Mouse (Mus musculus) E14TG2a.4 (cell line): Measurements from ENCODE around the gene Pex5.

Experiments
- H3K27me3 ChIP-seq: 2 replicates; pipeline ENCODE4 v1.6.1; 2014; ENCODE audit warnings: low read length, control low read depth; ENCODE audit not compliant: insufficient read depth
- H3K36me3 ChIP-seq: 2 replicates; pipeline ENCODE4 v1.6.1; 2014; ENCODE audit warnings: low read length, control low read depth; ENCODE audit not compliant: insufficient read depth
- H3K4me1 ChIP-seq: replicated peaks from 2 replicates; pipeline ENCODE4 v1.6.1; 2014; ENCODE audit warnings: low read depth, low read length, control low read depth
- H3K4me3 ChIP-seq: replicated peaks from 2 replicates; pipeline ENCODE4 v1.5.1; 2014; ENCODE audit warnings: mild to moderate bottlenecking, low read length
- H3K9me3 ChIP-seq: 2 replicates; pipeline ENCODE4 v1.6.1; 2014; ENCODE audit warnings: low read length, control low read depth
- CTCF ChIP-seq: conservative IDR thresholded peaks from 2 replicates; pipeline ENCODE4 v1.5.1; 2014; ENCODE audit warnings: low read length
- NANOG ChIP-seq: IDR thresholded peaks from 2 replicates; pipeline ENCODE4 v1.6.1; 2014; ENCODE audit warnings: borderline replicate concordance, low read length, mixed read lengths
- POU5F1 ChIP-seq: IDR thresholded peaks from 2 replicates; pipeline ENCODE4 v1.6.1; 2014; ENCODE audit warnings: low read length, borderline replicate concordance

The Pex5 gene

GRCm38 (mm10) chr6:124449668-124450383 lies 35.0 kb upstream of the Pex5 start:
- Histone ChIP-seq H3K36me3 (peaks cover 14% of the 10 kb centered on the region; the same call in 1 of the 2 replicates), H3K9me3 (no peaks in the 10 kb centered on the region), H3K4me1 (peaks cover 81% of the 10 kb centered on the region), H3K4me3 (peak overlapping the region; percentile 78), H3K27me3 (peaks cover 11% of the 10 kb centered on the region; the same call in 1 of the 2 replicates)
- TF ChIP-seq POU5F1 = no peak
- TF ChIP-seq NANOG = no peak
- TF ChIP-seq CTCF = no peak

GRCm38 (mm10) chr6:124448959-124449667 lies 34.2 kb upstream of the Pex5 start:
- Histone ChIP-seq H3K4me1 (peaks cover 84% of the 10 kb centered on the region), H3K27me3 (peaks cover 11% of the 10 kb centered on the region; the same call in 1 of the 2 replicates), H3K36me3 (peaks cover 21% of the 10 kb centered on the region), H3K4me3 (peak overlapping the region; percentile 78), H3K9me3 (no peaks in the 10 kb centered on the region)
- TF ChIP-seq NANOG = no peak
- TF ChIP-seq POU5F1 = no peak
- TF ChIP-seq CTCF = no peak

- Histone ChIP-seq H3K27me3 (peaks cover 11% of the 10 kb centered on the region; the same call in 1 of the 2 replicates), H3K4me3 (peak overlapping the region; percentile 26; the same call in 1 of the 2 replicates), H3K4me1 (peaks cover 86% of the 10 kb centered on the region), H3K36me3 (peaks cover 29% of the 10 kb centered on the region), H3K9me3 (no peaks in the 10 kb centered on the region)
- no peak for TF ChIP-seq NANOG
- no peak for TF ChIP-seq POU5F1
- TF ChIP-seq CTCF = peak; percentile 57
Observed at GRCm38 (mm10) chr6:124448186-124448852, 33.5 kb upstream of the Pex5 start.

- Histone ChIP-seq H3K27me3 (peaks cover 11% of the 10 kb centered on the region; the same call in 1 of the 2 replicates), H3K4me3 (no peak overlapping the region), H3K4me1 (peaks cover 80% of the 10 kb centered on the region), H3K9me3 (no peaks in the 10 kb centered on the region), H3K36me3 (peaks cover 29% of the 10 kb centered on the region)
- TF ChIP-seq POU5F1 = no peak
- TF ChIP-seq CTCF = no peak
- TF ChIP-seq NANOG = no peak
Observed at GRCm38 (mm10) chr6:124447356-124447755, 32.5 kb upstream of the Pex5 start.

GRCm38 (mm10) chr6:124446459-124446858 lies 31.6 kb upstream of the Pex5 start:
- no peaks in the 10 kb centered on the region for H3K9me3 ChIP-seq

GRCm38 (mm10) chr6:124446024-124446423 lies 31.2 kb upstream of the Pex5 start:
- H3K4me3 ChIP-seq = no peak overlapping the region
- peaks cover 37% of the 10 kb centered on the region for H3K36me3 ChIP-seq
- no peaks in the 10 kb centered on the region for H3K9me3 ChIP-seq
- peaks cover 11% of the 10 kb centered on the region; the same call in 1 of the 2 replicates for H3K27me3 ChIP-seq
- H3K4me1 ChIP-seq = peaks cover 67% of the 10 kb centered on the region
- TF ChIP-seq POU5F1 = no peak
- TF ChIP-seq NANOG = no peak
- no peak for TF ChIP-seq CTCF

More at GRCm38 (mm10) chr6:124446459-124446858, 31.6 kb upstream of the Pex5 start:
- H3K27me3 ChIP-seq = peaks cover 11% of the 10 kb centered on the region; the same call in 1 of the 2 replicates
- H3K4me1 ChIP-seq = peaks cover 71% of the 10 kb centered on the region
- peaks cover 32% of the 10 kb centered on the region for H3K36me3 ChIP-seq
- TF ChIP-seq NANOG (no peak), POU5F1 (no peak), CTCF (no peak)
- H3K4me3 ChIP-seq = no peak overlapping the region

GRCm38 (mm10) chr6:124443338-124443737 lies 28.5 kb upstream of the Pex5 start:
- TF ChIP-seq CTCF (no peak), POU5F1 (no peak), NANOG (no peak)
- Histone ChIP-seq H3K36me3 (peaks cover 46% of the 10 kb centered on the region), H3K9me3 (no peaks in the 10 kb centered on the region), H3K4me1 (peaks cover 41% of the 10 kb centered on the region), H3K27me3 (no peaks in the 10 kb centered on the region), H3K4me3 (no peak overlapping the region)

GRCm38 (mm10) chr6:124436245-124436644 lies 21.4 kb upstream of the Pex5 start:
- peaks cover 62% of the 10 kb centered on the region for H3K36me3 ChIP-seq
- H3K9me3 ChIP-seq = no peaks in the 10 kb centered on the region
- TF ChIP-seq CTCF (no peak), POU5F1 (no peak), NANOG (no peak)
- peaks cover 61% of the 10 kb centered on the region for H3K4me1 ChIP-seq
- no peaks in the 10 kb centered on the region for H3K27me3 ChIP-seq
- peak overlapping the region; percentile 69 for H3K4me3 ChIP-seq
